Mouse (Mus musculus) hematopoietic multipotent progenitor cell, adult 10-12 weeks (in vitro differentiated cells): ENCODE results near the gene Olfr702. TPM values are rescaled to one million over a fixed set of nuclear protein-coding genes. Genes with fewer than 3 reads are reported as not detected.

ENCODE experiments used
- polyA plus RNA-seq: library from polyadenylated mRNA; stranded (reverse); fragments of >175 nt; gene quantifications from 2 replicates; pipeline ENCODE4 v1.2.3, GENCODE M21; 2012; ENCODE audit warnings: low replicate concordance

Olfr702 gene
- polyA plus RNA-seq: not detected in 2 replicates

DNA sequence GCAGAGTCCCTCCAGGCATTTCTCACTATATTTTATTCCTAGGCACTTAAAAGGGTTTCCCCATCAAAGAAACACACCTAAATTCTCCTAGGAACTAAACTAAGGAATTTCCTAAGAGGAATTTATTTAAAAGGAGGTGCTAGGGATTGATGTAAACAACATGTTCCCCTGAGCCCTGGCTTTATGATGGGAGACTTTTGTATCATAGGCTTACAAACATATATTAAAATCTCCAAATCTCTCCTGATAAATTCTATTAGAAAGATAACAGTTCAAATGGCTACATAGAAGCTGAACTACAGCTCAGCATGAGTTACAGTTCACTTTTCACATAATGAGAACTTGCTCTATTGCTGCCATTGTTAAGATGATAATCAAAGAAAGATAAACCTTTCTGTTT, at the start of gene Olfr702:
Gene Olfr702 (minus strand): TSS at position 101 of the 400 bp plus-strand sequence.

GRCm38 (mm10) chr7:106876791-106877190, 43.1 kb upstream of the Olfr702 start, which contains the start of gene Olfr705:
TSS of gene Olfr705 (minus strand) at chr7:106876891.

DNA sequence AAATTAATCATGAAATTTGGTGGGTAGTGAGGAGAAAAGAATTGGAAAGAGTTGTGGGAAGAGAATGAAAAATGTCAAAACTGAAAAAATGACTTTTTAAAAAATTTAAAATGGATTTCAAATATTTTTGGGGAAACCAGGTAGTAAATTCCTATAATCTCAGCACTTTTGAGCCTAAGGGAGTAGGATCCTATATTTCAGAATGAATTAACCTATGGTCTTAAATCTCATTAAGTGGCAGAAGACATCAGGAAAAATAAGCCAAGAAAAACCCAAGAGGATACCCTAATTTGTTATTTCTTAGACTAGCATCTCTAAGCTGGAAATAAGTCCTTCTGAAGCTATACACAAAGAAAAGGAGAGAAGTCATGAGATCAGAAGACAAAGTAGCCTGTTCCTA, 29.2 kb upstream of the Olfr702 start, which contains the start of gene Olfr704:
Gene Olfr704 (plus strand): TSS at position 301 of the 400 bp plus-strand sequence.

GRCm38 (mm10) chr7:106843060-106843459, 9.4 kb upstream of the Olfr702 start, which contains the start of gene Olfr703:
TSS of gene Olfr703 (plus strand) at chr7:106843360.

GRCm38 (mm10) chr7:106813829-106814228, 19.9 kb downstream of the Olfr702 start, which contains the start of gene Olfr701:
TSS of gene Olfr701 (plus strand) at chr7:106814129.

GRCm38 (mm10) chr7:106808734-106809133, 25.0 kb downstream of the Olfr702 start, which contains the start of gene Olfr700:
TSS of gene Olfr700 (minus strand) at chr7:106808834.

GRCm38 (mm10) chr7:106793098-106793497, 40.6 kb downstream of the Olfr702 start, which contains the start of gene Olfr699:
TSS of gene Olfr699 (minus strand) at chr7:106793198.

Other genes with a start within 250 kb of the Olfr702 start
- gene Olfr693, start 153.3 kb downstream of the Olfr702 start, polyA plus RNA-seq: not detected in 2 replicates
- not detected in 2 replicates for gene Olfr694, start 142.1 kb downstream of the Olfr702 start, polyA plus RNA-seq
- not detected in 2 replicates for gene Olfr695, start 117.5 kb downstream of the Olfr702 start, polyA plus RNA-seq
- not detected in 2 replicates for gene Olfr697, start 91.5 kb downstream of the Olfr702 start, polyA plus RNA-seq
- gene Olfr698, start 78.5 kb downstream of the Olfr702 start, polyA plus RNA-seq: not detected in 2 replicates
- not detected in 2 replicates for gene Olfr699, start 40.7 kb downstream of the Olfr702 start, polyA plus RNA-seq
- not detected in 2 replicates for gene Olfr700, start 25.1 kb downstream of the Olfr702 start, polyA plus RNA-seq
- not detected in 2 replicates for gene Olfr701, start 19.8 kb downstream of the Olfr702 start, polyA plus RNA-seq
- not detected in 2 replicates for gene Olfr703, start 9.5 kb upstream of the Olfr702 start, polyA plus RNA-seq
- not detected in 2 replicates for gene Olfr704, start 29.3 kb upstream of the Olfr702 start, polyA plus RNA-seq
- gene Olfr705, start 43.0 kb upstream of the Olfr702 start, polyA plus RNA-seq: not detected in 2 replicates
- not detected in 2 replicates for gene Olfr706, start 54.3 kb upstream of the Olfr702 start, polyA plus RNA-seq
- gene Olfr707, start 67.3 kb upstream of the Olfr702 start, polyA plus RNA-seq: not detected in 2 replicates
- gene Olfr1532-ps1, start 74.1 kb upstream of the Olfr702 start, polyA plus RNA-seq: not detected in 2 replicates
- gene Olfr709-ps1, start 98.3 kb upstream of the Olfr702 start, polyA plus RNA-seq: not detected in 2 replicates
- not detected in 2 replicates for gene Olfr710, start 114.4 kb upstream of the Olfr702 start, polyA plus RNA-seq
- gene Olfr6, start 130.0 kb upstream of the Olfr702 start, polyA plus RNA-seq: 0.03 TPM in 1 of 2 replicates, not detected in the other
- gene Olfr711, start 141.6 kb upstream of the Olfr702 start, polyA plus RNA-seq: not detected in 2 replicates
- gene Olfr2, start 172.2 kb upstream of the Olfr702 start, polyA plus RNA-seq: not detected in 2 replicates
- not detected in 2 replicates for gene Olfr713, start 197.3 kb upstream of the Olfr702 start, polyA plus RNA-seq
- not detected in 2 replicates for gene Olfr714, start 237.1 kb upstream of the Olfr702 start, polyA plus RNA-seq